Mouse (Mus musculus) hindbrain, embryonic 12.5 days (tissue): ENCODE data around the gene Lcn8. TPM values are rescaled to one million over a fixed set of nuclear protein-coding genes. Genes with fewer than 3 reads are reported as not detected.

ENCODE experiments used
- ATAC-seq: fragments of 200-750 bp; cut with Nextera tagmentation; 2 replicates; pipeline ENCODE4 v1.8.0; 2017; ENCODE audit warnings: moderate TSS enrichment; ENCODE audit not compliant: low FRiP score
- H3K27ac ChIP-seq: fragments of 300-500 bp; sonication (generic); 2 replicates; pipeline ENCODE4 v1.5.1; 2016; ENCODE audit warnings: mild to moderate bottlenecking
- H3K27me3 ChIP-seq: fragments of 300-500 bp; sonication (generic); 2 replicates; pipeline ENCODE4 v1.6.1; 2016; ENCODE audit warnings: mild to moderate bottlenecking
- H3K36me3 ChIP-seq: fragments of 300-500 bp; sonication (generic); 2 replicates; pipeline ENCODE4 v1.6.1; 2016; ENCODE audit warnings: mild to moderate bottlenecking
- H3K4me1 ChIP-seq: fragments of 300-500 bp; sonication (generic); 2 replicates; pipeline ENCODE4 v1.6.1; 2016
- H3K4me2 ChIP-seq: fragments of 300-500 bp; sonication (generic); replicated peaks from 2 replicates; pipeline ENCODE4 v1.6.1; 2016; ENCODE audit warnings: mild to moderate bottlenecking
- H3K4me3 ChIP-seq: fragments of 300-500 bp; sonication (generic); 2 replicates; pipeline ENCODE4 v1.5.1; 2016; ENCODE audit warnings: mild to moderate bottlenecking
- H3K9ac ChIP-seq: fragments of 300-500 bp; sonication (generic); 2 replicates; pipeline ENCODE4 v1.6.1; 2016; ENCODE audit warnings: mild to moderate bottlenecking, moderate library complexity
- H3K9me3 ChIP-seq: fragments of 300-500 bp; sonication (generic); replicated peaks from 2 replicates; pipeline ENCODE4 v1.6.1; 2016; ENCODE audit warnings: mild to moderate bottlenecking
- WGBS: fragments of 180-500 bp; shearing (Covaris S2); methylation state at CpG from one replicate; pipeline ENCODE4 v1.1.7; 2016; 5-methylcytosine and 5-hydroxymethylcytosine counted together
- polyA plus RNA-seq: library from polyadenylated mRNA; unstranded; fragments of >200 nt; fragmentation: Nextera tagmentation; extraction: Ambion mirVana; gene quantifications from 2 replicates; pipeline ENCODE4 v1.2.1, GENCODE M21; 2016

Gene Lcn8
- polyA plus RNA-seq, 1 experiment from 2014 or later: not detected

DNA sequence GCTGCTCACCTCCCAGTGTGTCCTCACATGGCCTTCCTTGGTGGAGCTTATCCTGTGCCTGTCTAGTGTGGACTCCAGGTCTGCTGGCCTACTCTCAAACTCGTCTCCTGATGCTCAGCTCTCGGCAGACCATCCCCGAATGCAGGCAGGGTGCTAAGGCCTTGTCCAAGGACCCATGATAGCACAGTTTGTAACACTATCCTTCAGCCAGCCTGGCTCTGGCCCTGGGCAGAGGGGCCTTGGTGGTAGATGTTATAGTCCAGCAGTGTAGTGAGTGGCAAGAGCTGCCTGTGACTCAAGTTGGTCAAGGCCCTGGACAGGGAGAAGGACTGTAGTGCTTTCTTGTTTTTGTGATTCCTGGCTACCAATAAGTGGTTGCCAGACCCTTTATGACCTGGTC is 19.3 kb upstream of the Lcn8 start:
- ATAC-seq: no peak
- no peaks in the 10 kb centered on the region for H3K9me3 ChIP-seq

GRCm38 (mm10) chr2:25634046-25634445 is 18.9 kb upstream of the Lcn8 start:
- no peak overlapping the region for H3K27ac ChIP-seq
- no peak overlapping the region for H3K9ac ChIP-seq
- 56% methylated on average over 1 of the region's 1 CpGs for WGBS
- no peak overlapping the region for H3K4me2 ChIP-seq
- no peak overlapping the region for H3K4me3 ChIP-seq
- H3K4me1 ChIP-seq: no peaks in the 10 kb centered on the region
- H3K27me3 ChIP-seq: no peaks in the 10 kb centered on the region
- H3K36me3 ChIP-seq: no peaks in the 10 kb centered on the region
- no peaks in the 10 kb centered on the region for H3K9me3 ChIP-seq
- ATAC-seq: no peak

More for the DNA sequence above, 19.3 kb upstream of the Lcn8 start:
- no peak overlapping the region for H3K4me3 ChIP-seq
- H3K4me1 ChIP-seq: no peaks in the 10 kb centered on the region
- H3K4me2 ChIP-seq: no peak overlapping the region
- 87% methylated on average over 3 of the region's 3 CpGs for WGBS
- H3K27ac ChIP-seq: no peak overlapping the region
- no peaks in the 10 kb centered on the region for H3K36me3 ChIP-seq
- no peak overlapping the region for H3K9ac ChIP-seq
- H3K27me3 ChIP-seq: no peaks in the 10 kb centered on the region

GRCm38 (mm10) chr2:25639890-25640289 is 13.0 kb upstream of the Lcn8 start:
- Histone ChIP-seq H3K9me3 (no peaks in the 10 kb centered on the region), H3K36me3 (no peaks in the 10 kb centered on the region), H3K4me1 (no peaks in the 10 kb centered on the region), H3K4me3 (no peak overlapping the region), H3K9ac (no peak overlapping the region), H3K27me3 (no peaks in the 10 kb centered on the region), H3K27ac (no peak overlapping the region), H3K4me2 (no peak overlapping the region)
- WGBS: 12% methylated on average over 6 of the region's 6 CpGs
- ATAC-seq: no peak

DNA sequence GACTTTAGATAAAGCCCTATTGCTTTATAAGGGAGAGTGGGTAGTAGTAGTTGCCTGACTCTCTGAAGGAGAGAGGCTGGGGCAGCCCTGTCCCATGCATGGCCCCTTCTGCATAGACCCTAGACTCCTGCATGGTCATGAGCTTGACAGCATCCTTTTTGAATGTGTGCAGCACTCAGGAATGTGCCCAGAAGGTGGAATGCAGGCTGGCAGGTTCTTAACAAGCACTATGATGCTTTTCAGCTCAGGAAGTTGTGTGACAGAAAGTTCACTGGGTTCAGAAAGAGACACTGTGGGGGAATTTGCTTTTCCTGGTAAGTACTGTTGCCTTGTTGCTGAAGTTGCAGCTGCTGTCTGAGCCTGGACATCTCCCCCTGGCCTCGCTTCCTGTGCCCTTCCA is 1.6 kb downstream of the Lcn8 start:
- Histone ChIP-seq H3K9me3 (no peaks in the 10 kb centered on the region), H3K27ac (no peak overlapping the region), H3K36me3 (no peaks in the 10 kb centered on the region), H3K9ac (no peak overlapping the region), H3K4me1 (no peaks in the 10 kb centered on the region), H3K4me3 (no peak overlapping the region), H3K4me2 (no peak overlapping the region), H3K27me3 (no peaks in the 10 kb centered on the region; the same call in 1 of the 2 replicates)
- 64% methylated on average over 1 of the region's 1 CpGs for WGBS
- no peak for ATAC-seq

GRCm38 (mm10) chr2:25656691-25657090 is 3.8 kb downstream of the Lcn8 start:
- no peak overlapping the region for H3K9ac ChIP-seq
- H3K36me3 ChIP-seq: no peaks in the 10 kb centered on the region
- no peak overlapping the region for H3K27ac ChIP-seq
- ATAC-seq: no peak
- H3K4me2 ChIP-seq: no peak overlapping the region
- H3K4me1 ChIP-seq: no peaks in the 10 kb centered on the region
- WGBS: 86% methylated on average over 4 of the region's 4 CpGs
- H3K27me3 ChIP-seq: no peaks in the 10 kb centered on the region; the same call in 1 of the 2 replicates
- no peaks in the 10 kb centered on the region for H3K9me3 ChIP-seq
- no peak overlapping the region for H3K4me3 ChIP-seq

DNA sequence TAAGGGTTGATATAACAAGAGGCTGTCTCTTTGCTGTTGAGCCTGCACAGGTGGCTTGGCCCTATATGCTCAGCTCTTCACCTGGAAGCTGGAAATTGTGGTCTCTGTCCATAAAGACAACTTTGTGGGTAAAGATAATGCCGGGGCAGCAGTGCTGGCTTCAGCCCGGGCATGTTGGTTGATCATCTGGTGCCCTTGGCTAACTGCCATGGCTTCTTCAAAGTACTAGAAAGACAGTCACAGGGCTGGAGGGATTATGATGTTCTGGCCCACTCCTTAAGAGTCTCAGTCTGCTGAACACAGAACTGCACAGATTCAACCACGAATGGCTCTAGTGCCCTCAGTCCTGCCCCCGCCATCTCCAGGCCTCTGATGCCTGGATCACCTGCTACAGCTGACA is 4.3 kb downstream of the Lcn8 start:
- WGBS: 96% methylated on average over 4 of the region's 4 CpGs
- Histone ChIP-seq H3K4me1 (no peaks in the 10 kb centered on the region), H3K4me2 (no peak overlapping the region), H3K9me3 (no peaks in the 10 kb centered on the region), H3K27me3 (no peaks in the 10 kb centered on the region; the same call in 1 of the 2 replicates), H3K36me3 (no peaks in the 10 kb centered on the region), H3K4me3 (no peak overlapping the region), H3K27ac (no peak overlapping the region), H3K9ac (no peak overlapping the region)
- ATAC-seq: no peak

DNA sequence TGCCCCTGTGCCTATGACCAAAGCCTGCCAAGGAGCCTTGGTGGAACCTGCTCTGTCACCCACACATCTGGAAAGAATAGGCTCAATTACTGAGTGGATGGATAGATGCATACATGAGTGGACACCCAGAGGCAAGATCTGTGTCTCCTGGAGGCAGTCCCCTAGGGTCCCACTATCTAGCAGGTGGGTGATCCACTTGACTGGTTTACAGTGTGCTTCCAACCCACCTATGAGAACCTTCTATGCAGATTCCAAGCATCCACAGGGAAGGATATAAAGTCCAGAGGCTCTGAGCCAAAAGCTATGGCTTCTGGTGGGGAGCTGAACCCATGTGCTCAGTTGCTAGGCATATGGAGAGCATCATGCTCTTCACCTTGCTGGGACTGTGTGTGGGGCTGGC is 4.7 kb downstream of the Lcn8 start, which contains the start of gene Lcn5:
Gene Lcn5 (plus strand): TSS at position 301 of the 400 bp plus-strand sequence.
- Histone ChIP-seq H3K4me3 (no peak within 1 kb of the TSS), H3K4me2 (no peak within 1 kb of the TSS)

GRCm38 (mm10) chr2:25660279-25660678 is 7.4 kb downstream of the Lcn8 start:
- H3K27ac ChIP-seq: no peak overlapping the region
- H3K4me3 ChIP-seq: no peak overlapping the region
- WGBS: 83% methylated on average over 8 of the region's 8 CpGs
- no peaks in the 10 kb centered on the region for H3K36me3 ChIP-seq
- H3K27me3 ChIP-seq: no peaks in the 10 kb centered on the region; the same call in 1 of the 2 replicates
- H3K4me2 ChIP-seq: no peak overlapping the region
- ATAC-seq: no peak
- H3K9ac ChIP-seq: no peak overlapping the region
- no peaks in the 10 kb centered on the region for H3K4me1 ChIP-seq
- H3K9me3 ChIP-seq: no peaks in the 10 kb centered on the region

More for the DNA sequence above, 4.7 kb downstream of the Lcn8 start, which contains the start of gene Lcn5:
- Histone ChIP-seq H3K27ac (no peak within 1 kb of the TSS), H3K4me1 (no peaks in the 10 kb centered on the region), H3K9ac (no peak within 1 kb of the TSS), H3K9me3 (no peaks in the 10 kb centered on the region), H3K27me3 (no peaks in the 10 kb centered on the region; the same call in 1 of the 2 replicates), H3K36me3 (no peaks in the 10 kb centered on the region)
- no peak for ATAC-seq

DNA sequence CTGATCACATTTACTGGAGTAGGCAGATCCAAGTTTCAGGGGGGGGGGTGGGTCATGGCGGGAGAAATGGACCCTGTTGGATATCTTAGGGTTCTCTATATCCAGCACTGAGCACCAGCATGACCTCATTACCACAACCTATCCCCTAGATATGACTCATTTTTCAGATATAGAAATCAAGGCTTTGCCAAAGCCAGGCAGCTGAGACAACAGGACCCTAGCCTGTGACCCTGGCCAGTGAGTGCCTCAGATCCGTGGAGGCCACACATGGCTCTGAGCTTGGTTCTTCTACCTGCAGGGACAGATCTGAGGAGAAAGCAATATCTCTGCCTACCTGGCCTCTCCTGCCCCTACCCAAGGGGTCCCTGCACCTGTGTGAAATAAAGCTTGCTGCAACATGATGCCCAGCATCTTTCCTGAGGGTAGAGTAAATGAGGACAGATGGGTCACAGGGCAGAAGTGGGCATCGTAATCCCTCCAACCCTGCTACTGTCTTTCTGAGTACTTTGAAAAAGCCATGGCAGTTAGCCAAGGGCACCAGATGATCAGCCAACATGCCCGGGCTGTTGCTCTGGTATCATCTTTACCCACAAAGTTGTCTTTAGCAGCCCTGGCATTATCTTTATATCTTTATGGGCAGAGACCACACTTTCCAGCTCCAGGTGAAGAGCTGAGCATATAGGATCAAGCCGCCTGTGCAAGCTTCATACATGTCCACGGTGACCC is 8.5 kb downstream of the Lcn8 start:
- no peak for ATAC-seq
- H3K9ac ChIP-seq: no peak overlapping the region
- 87% methylated on average over 6 of the region's 6 CpGs for WGBS

GRCm38 (mm10) chr2:25663511-25663910 is 10.6 kb downstream of the Lcn8 start:
- Histone ChIP-seq H3K9me3 (no peaks in the 10 kb centered on the region), H3K27me3 (no peaks in the 10 kb centered on the region; the same call in 1 of the 2 replicates), H3K4me2 (no peak overlapping the region), H3K27ac (no peak overlapping the region), H3K9ac (no peak overlapping the region), H3K4me3 (no peak overlapping the region), H3K36me3 (no peaks in the 10 kb centered on the region), H3K4me1 (no peaks in the 10 kb centered on the region)
- WGBS: 81% methylated on average over 1 of the region's 1 CpGs
- no peak for ATAC-seq

More for the DNA sequence above, 8.5 kb downstream of the Lcn8 start:
- no peaks in the 10 kb centered on the region; the same call in 1 of the 2 replicates for H3K27me3 ChIP-seq
- H3K4me2 ChIP-seq: no peak overlapping the region
- no peak overlapping the region for H3K4me3 ChIP-seq
- H3K9me3 ChIP-seq: no peaks in the 10 kb centered on the region
- H3K36me3 ChIP-seq: no peaks in the 10 kb centered on the region
- H3K4me1 ChIP-seq: no peaks in the 10 kb centered on the region
- no peak overlapping the region for H3K27ac ChIP-seq

DNA sequence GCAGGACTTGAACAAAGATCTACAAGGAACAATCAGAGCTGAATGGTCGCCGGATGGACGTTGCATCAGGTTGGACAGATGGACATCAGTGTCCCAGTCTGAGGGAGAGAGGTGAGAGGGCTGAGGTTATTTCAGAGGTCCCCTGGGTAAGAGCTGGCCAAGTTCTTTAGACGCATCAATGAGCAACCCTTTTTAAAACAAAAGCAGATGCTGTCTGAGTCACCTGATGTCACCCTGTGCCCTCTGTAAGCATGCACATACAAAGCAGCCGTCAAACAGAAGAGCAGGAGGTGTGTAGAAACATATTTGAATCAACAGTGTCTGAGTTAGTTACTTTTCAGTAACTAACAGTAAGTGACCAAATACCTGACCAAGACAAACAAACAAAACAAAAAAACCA is 11.2 kb downstream of the Lcn8 start:
- no peaks in the 10 kb centered on the region for H3K36me3 ChIP-seq
- no peak overlapping the region for H3K4me3 ChIP-seq
- H3K27ac ChIP-seq: no peak overlapping the region
- no peak overlapping the region for H3K9ac ChIP-seq
- H3K4me1 ChIP-seq: no peaks in the 10 kb centered on the region
- ATAC-seq: no peak
- 77% methylated on average over 5 of the region's 5 CpGs for WGBS
- H3K9me3 ChIP-seq: no peaks in the 10 kb centered on the region
- no peaks in the 10 kb centered on the region; the same call in 1 of the 2 replicates for H3K27me3 ChIP-seq
- H3K4me2 ChIP-seq: no peak overlapping the region

DNA sequence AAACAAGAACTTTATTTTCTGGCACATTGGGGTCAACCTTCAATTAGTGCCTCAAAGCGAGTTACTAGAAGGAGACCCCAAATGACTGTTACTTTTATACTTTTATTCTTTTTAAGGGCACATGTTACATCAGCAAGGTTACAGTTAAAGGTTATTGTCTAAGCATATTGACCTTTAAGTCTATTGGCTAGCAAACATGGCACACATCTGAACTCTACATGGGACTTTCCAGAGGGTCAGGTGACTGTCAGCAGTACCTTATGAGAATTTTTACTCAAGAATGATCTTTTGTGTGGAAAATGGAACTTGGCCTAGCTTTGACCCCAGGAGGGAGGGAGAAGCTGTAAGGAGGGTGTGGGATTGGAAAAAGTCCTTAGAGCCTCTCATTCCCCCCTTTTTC is 13.6 kb downstream of the Lcn8 start:
- 55% methylated on average over 1 of the region's 1 CpGs for WGBS
- no peaks in the 10 kb centered on the region for H3K27me3 ChIP-seq
- no peak overlapping the region for H3K4me2 ChIP-seq
- no peaks in the 10 kb centered on the region for H3K36me3 ChIP-seq
- H3K9ac ChIP-seq: no peak overlapping the region
- H3K4me3 ChIP-seq: no peak overlapping the region
- no peaks in the 10 kb centered on the region for H3K9me3 ChIP-seq
- no peak for ATAC-seq
- H3K4me1 ChIP-seq: no peaks in the 10 kb centered on the region
- no peak overlapping the region for H3K27ac ChIP-seq

- H3K27ac ChIP-seq: no peak within 1 kb of the TSS
- no peak within 1 kb of the TSS for H3K4me2 ChIP-seq
- no peaks in the 10 kb centered on the region for H3K4me1 ChIP-seq
- no peaks in the 10 kb centered on the region for H3K9me3 ChIP-seq
- no peak within 1 kb of the TSS for H3K4me3 ChIP-seq
- no peaks in the 10 kb centered on the region for H3K36me3 ChIP-seq
- no peak for ATAC-seq
- H3K9ac ChIP-seq: no peak within 1 kb of the TSS
- WGBS: 83% methylated on average over 3 of the region's 3 CpGs
- H3K27me3 ChIP-seq: no peaks in the 10 kb centered on the region; the same call in 1 of the 2 replicates
Observed at GRCm38 (mm10) chr2:25676486-25676885, 23.6 kb downstream of the Lcn8 start, which contains the start of gene Lcn6. TSS of gene Lcn6 (plus strand) at chr2:25676786.
